Mouse (Mus musculus) stomach, postnatal 0 days (tissue): ENCODE data around the gene Wdr74.

ENCODE experiments used
- CTCF ChIP-seq: IDR thresholded peaks from 2 replicates; pipeline ENCODE4 v1.5.1; 2016; ENCODE audit warnings: antibody characterized with exemption, low read depth, mild to moderate bottlenecking, moderate library complexity
- EP300 ChIP-seq: optimal IDR thresholded peaks from 2 replicates; pipeline ENCODE3; 2016; ENCODE audit warnings: antibody characterized with exemption

- no peak for TF ChIP-seq CTCF
- TF ChIP-seq EP300, result no peak
These were observed 8.0 kb upstream of the Wdr74 start for GRCm38 (mm10) chr19:8727495-8728114.
